Mouse (Mus musculus): ENCODE measurements around the gene Ubap2. TPM values are rescaled to one million over a fixed set of nuclear protein-coding genes. Genes with fewer than 3 reads are reported as not detected.

Gene Ubap2
- polyA plus RNA-seq, 1 experiment from 2014 or later = 57.0 TPM

DNA sequence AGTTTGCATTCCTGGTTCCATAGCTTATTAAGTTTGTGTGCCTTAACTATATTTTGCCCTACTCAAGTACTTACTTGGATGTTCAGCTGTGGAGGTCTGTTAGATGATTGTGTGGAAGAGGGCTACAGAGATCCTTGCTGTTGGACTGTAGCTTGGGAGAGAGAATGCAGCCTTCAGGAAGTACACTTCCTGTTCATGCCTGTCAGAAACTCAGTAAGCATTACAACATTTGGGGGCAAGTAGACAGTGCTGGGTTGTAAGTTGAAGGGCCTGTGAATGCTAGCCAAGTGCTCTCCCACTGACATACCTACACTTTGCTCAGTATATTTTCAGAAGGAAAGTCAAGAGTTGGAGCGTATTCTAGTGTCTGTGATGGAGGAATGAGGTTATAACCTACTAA is 116.7 kb downstream of the Ubap2 start:
- Histone ChIP-seq H3K9me3 (ENCODE audit: control insufficient read depth, low read length) (no peaks in the 10 kb centered on the region), H3K36me3 (ENCODE audit: control insufficient read depth, insufficient read depth, low read length) (no peaks in the 10 kb centered on the region), H3K4me3 (ENCODE audit: low read length) (no peak overlapping the region), H3K9ac (ENCODE audit: low read length) (no peak overlapping the region), H3K4me1 (replicated peaks; ENCODE audit: control insufficient read depth, insufficient read depth, low read length) (peaks cover 6% of the 10 kb centered on the region; the same call in 1 of the 2 replicates), H3K27ac (ENCODE audit: low read length) (no peak overlapping the region), H3K27me3 (ENCODE audit: control insufficient read depth, insufficient read depth, low read depth, low read length) (no peaks in the 10 kb centered on the region), H3K4me2 (ENCODE audit: low read depth, low read length) (no peak overlapping the region)
- no peak for ATAC-seq (ENCODE audit: low read depth)
- 91% methylated on average over 1 of the region's 1 CpGs for WGBS

DNA sequence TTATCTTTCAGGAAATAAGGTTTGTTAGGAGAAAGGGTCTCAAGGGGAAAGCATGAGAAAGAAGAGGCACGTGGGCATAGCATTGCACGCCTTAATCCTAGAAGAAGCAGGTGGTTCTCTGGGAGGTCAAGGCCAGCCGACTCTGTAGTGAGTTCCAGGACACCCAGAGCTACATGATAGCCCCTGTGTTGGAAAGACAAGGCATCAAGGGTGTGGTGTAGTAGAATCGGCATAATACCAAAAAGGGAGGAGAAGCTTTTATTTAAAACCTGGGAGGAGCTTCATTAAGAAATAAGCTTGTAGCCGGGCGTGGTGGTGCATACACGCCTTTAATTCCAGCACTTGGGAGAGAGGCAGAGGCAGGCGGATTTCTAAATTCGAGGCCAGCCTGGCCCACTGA is 118.0 kb downstream of the Ubap2 start:
- H3K27me3 ChIP-seq (ENCODE audit: control insufficient read depth, insufficient read depth, low read depth, low read length) = no peaks in the 10 kb centered on the region
- H3K9me3 ChIP-seq (ENCODE audit: control insufficient read depth, low read length) = no peaks in the 10 kb centered on the region
- H3K9ac ChIP-seq (ENCODE audit: low read length) = no peak overlapping the region
- H3K4me3 ChIP-seq (ENCODE audit: low read length) = no peak overlapping the region
- WGBS = 80% methylated on average over 9 of the region's 9 CpGs
- H3K27ac ChIP-seq (ENCODE audit: low read length) = no peak overlapping the region
- H3K4me2 ChIP-seq (ENCODE audit: low read depth, low read length) = no peak overlapping the region
- ATAC-seq (ENCODE audit: low read depth) = no peak
- H3K4me1 ChIP-seq (replicated peaks; ENCODE audit: control insufficient read depth, insufficient read depth, low read length) = peaks cover 6% of the 10 kb centered on the region; the same call in 1 of the 2 replicates
- H3K36me3 ChIP-seq (ENCODE audit: control insufficient read depth, insufficient read depth, low read length) = no peaks in the 10 kb centered on the region

DNA sequence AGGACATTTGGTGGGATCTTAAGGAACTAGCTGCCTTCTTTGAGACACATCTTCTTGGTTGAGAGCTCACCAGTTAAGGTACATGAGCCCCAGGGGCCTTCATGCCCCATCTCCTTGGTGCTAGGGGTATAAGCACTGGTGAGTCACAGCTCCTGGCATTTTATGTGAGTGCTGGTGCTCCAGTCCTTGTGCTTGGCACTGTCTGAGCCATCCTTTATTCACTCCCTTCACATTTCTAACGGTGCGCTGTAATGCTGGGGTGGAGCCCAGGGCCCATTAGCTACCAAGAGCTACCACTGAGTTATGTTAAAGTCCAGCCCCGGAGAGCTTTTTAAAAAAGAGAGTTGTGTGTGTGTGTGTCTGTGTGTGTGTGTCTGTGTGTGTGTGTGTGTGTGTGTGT is 121.8 kb downstream of the Ubap2 start:
- H3K27me3 ChIP-seq (ENCODE audit: control insufficient read depth, insufficient read depth, low read depth, low read length) = no peaks in the 10 kb centered on the region
- peaks cover 6% of the 10 kb centered on the region; the same call in 1 of the 2 replicates for H3K4me1 ChIP-seq (replicated peaks; ENCODE audit: control insufficient read depth, insufficient read depth, low read length)
- H3K27ac ChIP-seq (ENCODE audit: low read length) = no peak overlapping the region
- H3K4me3 ChIP-seq (ENCODE audit: low read length) = no peak overlapping the region
- no peak overlapping the region for H3K9ac ChIP-seq (ENCODE audit: low read length)
- no peaks in the 10 kb centered on the region for H3K9me3 ChIP-seq (ENCODE audit: control insufficient read depth, low read length)
- H3K4me2 ChIP-seq (ENCODE audit: low read depth, low read length) = no peak overlapping the region
- no peak for ATAC-seq (ENCODE audit: low read depth)
- WGBS = 80% methylated on average over 3 of the region's 3 CpGs
- H3K36me3 ChIP-seq (ENCODE audit: control insufficient read depth, insufficient read depth, low read length) = peaks cover 2% of the 10 kb centered on the region; the same call in 1 of the 2 replicates

DNA sequence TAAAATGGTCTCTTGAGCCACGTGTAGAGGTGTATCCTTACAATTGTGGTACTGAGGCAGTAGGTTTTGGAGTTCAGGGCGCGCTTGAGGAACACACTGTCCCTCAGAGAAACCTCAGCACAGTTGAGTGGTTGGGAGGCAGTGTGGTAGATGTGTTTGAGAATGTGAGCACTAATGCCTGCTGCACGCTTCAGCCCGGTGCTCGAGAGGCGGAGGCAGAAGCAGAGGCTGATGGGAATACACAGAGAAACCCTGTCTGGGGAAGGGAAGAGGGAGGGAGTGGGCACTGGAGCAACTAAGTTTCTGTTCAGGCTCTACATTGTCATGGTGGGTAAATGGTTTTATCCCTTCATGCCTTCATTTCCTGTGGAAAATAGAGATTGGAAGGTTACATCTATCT is 123.8 kb downstream of the Ubap2 start:
- no peak overlapping the region for H3K4me3 ChIP-seq (ENCODE audit: low read length)
- H3K27me3 ChIP-seq (ENCODE audit: control insufficient read depth, insufficient read depth, low read depth, low read length) = no peaks in the 10 kb centered on the region
- ATAC-seq (ENCODE audit: low read depth) = no peak
- H3K27ac ChIP-seq (ENCODE audit: low read length) = no peak overlapping the region
- no peaks in the 10 kb centered on the region for H3K4me1 ChIP-seq (replicated peaks; ENCODE audit: control insufficient read depth, insufficient read depth, low read length)
- no peak overlapping the region for H3K4me2 ChIP-seq (ENCODE audit: low read depth, low read length)
- H3K36me3 ChIP-seq (ENCODE audit: control insufficient read depth, insufficient read depth, low read length) = peaks cover 2% of the 10 kb centered on the region; the same call in 1 of the 2 replicates
- WGBS = 91% methylated on average over 7 of the region's 7 CpGs
- no peaks in the 10 kb centered on the region for H3K9me3 ChIP-seq (ENCODE audit: control insufficient read depth, low read length)
- no peak overlapping the region for H3K9ac ChIP-seq (ENCODE audit: low read length)

DNA sequence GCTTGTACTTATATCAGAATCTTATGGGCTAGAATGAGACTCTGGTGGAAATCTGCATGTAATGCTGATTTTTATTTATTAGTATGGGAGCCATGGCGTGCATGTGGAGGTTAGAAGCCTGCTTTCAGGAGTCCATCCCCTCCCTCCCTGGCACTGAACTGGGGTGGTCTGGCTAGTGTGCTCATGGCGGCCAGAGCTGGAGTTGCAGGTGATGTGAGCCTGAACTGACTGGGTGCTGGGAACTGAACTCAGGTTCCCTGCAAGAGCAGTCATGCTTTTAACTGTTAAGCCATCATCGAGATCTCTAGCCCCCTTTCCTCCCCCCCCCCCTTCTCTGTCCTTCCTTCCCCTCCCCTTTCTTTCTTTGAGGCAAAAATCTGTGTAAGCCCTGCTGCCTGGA is 125.1 kb downstream of the Ubap2 start:
- H3K4me3 ChIP-seq (ENCODE audit: low read length) = no peak overlapping the region
- H3K9ac ChIP-seq (ENCODE audit: low read length) = no peak overlapping the region
- no peak overlapping the region for H3K4me2 ChIP-seq (ENCODE audit: low read depth, low read length)
- ATAC-seq (ENCODE audit: low read depth) = no peak
- 77% methylated on average over 3 of the region's 3 CpGs for WGBS
- no peak overlapping the region for H3K27ac ChIP-seq (ENCODE audit: low read length)
- H3K27me3 ChIP-seq (ENCODE audit: control insufficient read depth, insufficient read depth, low read depth, low read length) = no peaks in the 10 kb centered on the region
- no peaks in the 10 kb centered on the region for H3K9me3 ChIP-seq (ENCODE audit: control insufficient read depth, low read length)
- H3K36me3 ChIP-seq (ENCODE audit: control insufficient read depth, insufficient read depth, low read length) = peaks cover 2% of the 10 kb centered on the region; the same call in 1 of the 2 replicates
- no peaks in the 10 kb centered on the region for H3K4me1 ChIP-seq (replicated peaks; ENCODE audit: control insufficient read depth, insufficient read depth, low read length)

Other genes with a start within 250 kb of the Ubap2 start
- 0.13 TPM in 1 of 2 replicates, not detected in the other for gene Aqp7, start 227.0 kb downstream of the Ubap2 start, polyA plus RNA-seq (2015; fragmentation: Nextera tagmentation; extraction: Ambion mirVana)
- 1.5 and 4.5 TPM in 2 replicates for gene Aqp3, start 177.0 kb downstream of the Ubap2 start, polyA plus RNA-seq (2015; fragmentation: Nextera tagmentation; extraction: Ambion mirVana)
- 19.7 and 22.5 TPM in 2 replicates for gene Nol6, start 150.7 kb downstream of the Ubap2 start, polyA plus RNA-seq (2015; fragmentation: Nextera tagmentation; extraction: Ambion mirVana)
- 72.9 and 75.6 TPM in 2 replicates for gene Ube2r2, start 139.4 kb downstream of the Ubap2 start, polyA plus RNA-seq (2015; fragmentation: Nextera tagmentation; extraction: Ambion mirVana)
- 68.1 and 70.1 TPM in 2 replicates for gene Dcaf12, start 39.7 kb upstream of the Ubap2 start, polyA plus RNA-seq (2015; fragmentation: Nextera tagmentation; extraction: Ambion mirVana)
- 42.6 and 46.9 TPM in 2 replicates for gene Ubap1, start 73.9 kb upstream of the Ubap2 start, polyA plus RNA-seq (2015; fragmentation: Nextera tagmentation; extraction: Ambion mirVana)
- gene Kif24, start 189.7 kb upstream of the Ubap2 start, polyA plus RNA-seq (2015; fragmentation: Nextera tagmentation; extraction: Ambion mirVana) = 8.3 and 8.4 TPM in 2 replicates
- 46.9 and 47.6 TPM in 2 replicates for gene Nudt2, start 190.0 kb upstream of the Ubap2 start, polyA plus RNA-seq (2015; fragmentation: Nextera tagmentation; extraction: Ambion mirVana)
- gene AI464131, start 227.9 kb upstream of the Ubap2 start, polyA plus RNA-seq (2015; fragmentation: Nextera tagmentation; extraction: Ambion mirVana) = 6.0 and 6.4 TPM in 2 replicates
- 15.7 and 18.6 TPM in 2 replicates for gene 1110017D15Rik, start 242.2 kb upstream of the Ubap2 start, polyA plus RNA-seq (2015; fragmentation: Nextera tagmentation; extraction: Ambion mirVana)